Mouse (Mus musculus): Measurements from ENCODE around the gene Acod1. TPM values are rescaled to one million over a fixed set of nuclear protein-coding genes. Genes with fewer than 3 reads are reported as not detected.

Acod1 gene
- 127 and 193 TPM in 2 replicates for total RNA-seq (2023)

GRCm38 (mm10) chr14:103046677-103047076, at the start of gene Acod1:
Gene Acod1 (plus strand): TSS chr14:103046977.

GRCm38 (mm10) chr14:103069864-103070611, 23.3 kb downstream of the Acod1 start, which contains the start of gene Cln5:
Gene Cln5 (plus strand): TSS chr14:103070216.

DNA sequence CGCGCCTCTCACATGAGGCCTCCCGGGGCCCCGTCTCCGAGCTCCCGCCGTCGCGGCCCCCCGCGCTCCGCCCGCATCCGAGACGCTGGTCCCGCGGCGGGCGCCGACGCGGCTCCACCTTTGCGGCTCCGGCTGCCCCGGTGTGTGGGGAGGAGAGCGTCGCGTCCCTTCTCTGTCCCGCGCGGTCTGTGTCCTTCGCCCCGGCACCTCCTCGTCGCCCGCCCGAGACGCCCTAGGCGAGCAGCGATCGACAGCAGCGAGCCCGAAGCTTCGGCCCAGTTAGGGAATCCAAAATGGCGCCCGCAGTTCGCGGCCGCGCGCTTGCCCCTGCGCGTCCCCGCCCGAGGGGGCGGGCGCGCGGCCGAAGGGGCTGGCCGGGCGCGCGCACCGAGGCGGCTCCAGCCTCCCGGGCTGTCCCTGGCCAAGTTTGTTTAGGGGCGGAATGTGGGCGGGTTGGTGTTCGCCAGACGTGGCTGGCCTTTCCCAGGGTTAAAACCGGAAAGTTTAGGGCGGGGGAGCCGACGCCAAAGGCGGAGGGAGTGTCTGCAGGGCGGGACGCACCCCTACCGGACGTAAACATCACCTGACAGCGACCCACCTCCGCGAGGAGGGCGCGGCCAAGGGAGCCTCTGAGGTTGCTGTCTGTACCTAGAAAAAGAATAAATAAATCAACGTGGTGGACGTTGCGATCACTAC, 52.6 kb downstream of the Acod1 start, which contains the start of gene Fbxl3:
Gene Fbxl3, minus strand, starts transcription at position 329 of the 696 bp plus-strand sequence.

Other genes with a start within 250 kb of the Acod1 start
- gene Kctd12, start 64.3 kb upstream of the Acod1 start, total RNA-seq (2023): 179 and 213 TPM in 2 replicates
- gene Cln5, start 23.2 kb downstream of the Acod1 start, total RNA-seq (2023): 83.2 and 95.0 TPM in 2 replicates
- gene Fbxl3, start 52.6 kb downstream of the Acod1 start, total RNA-seq (2023): 170 and 227 TPM in 2 replicates

Measured in neutrophil, adult 65 days (primary cell).